Mouse (Mus musculus) gastrocnemius, postnatal 14 days (tissue): Measurements from ENCODE around the gene Glis1. TPM values are rescaled to one million over a fixed set of nuclear protein-coding genes. Genes with fewer than 3 reads are reported as not detected.

ENCODE experiments used
- DNase-seq: peaks from one replicate; pipeline ENCODE4 v3.0.0; 2021; ENCODE audit warnings: mixed read lengths
- intact Hi-C: fragments of 180-260 bp; cut with DNase I; formaldehyde crosslinking; loops from one replicate; pipeline ENCODE4 v1.15.1; 2025; ENCODE audit warnings: low total_unique reads
- microRNA-seq, 2 experiments: library from miRNA; unstranded; fragments of <30 nt; microRNA quantifications; one replicate each; pipeline ENCODE4 v1.2.0; 2021
- total RNA-seq, 2 experiments: library from RNA; stranded (reverse); gene quantifications; 2 replicates each; pipeline ENCODE4 v1.2.3; 2021

Gene Glis1
- total RNA-seq, 2 experiments from 2014 or later: 0.27 to 0.80 TPM

DNA sequence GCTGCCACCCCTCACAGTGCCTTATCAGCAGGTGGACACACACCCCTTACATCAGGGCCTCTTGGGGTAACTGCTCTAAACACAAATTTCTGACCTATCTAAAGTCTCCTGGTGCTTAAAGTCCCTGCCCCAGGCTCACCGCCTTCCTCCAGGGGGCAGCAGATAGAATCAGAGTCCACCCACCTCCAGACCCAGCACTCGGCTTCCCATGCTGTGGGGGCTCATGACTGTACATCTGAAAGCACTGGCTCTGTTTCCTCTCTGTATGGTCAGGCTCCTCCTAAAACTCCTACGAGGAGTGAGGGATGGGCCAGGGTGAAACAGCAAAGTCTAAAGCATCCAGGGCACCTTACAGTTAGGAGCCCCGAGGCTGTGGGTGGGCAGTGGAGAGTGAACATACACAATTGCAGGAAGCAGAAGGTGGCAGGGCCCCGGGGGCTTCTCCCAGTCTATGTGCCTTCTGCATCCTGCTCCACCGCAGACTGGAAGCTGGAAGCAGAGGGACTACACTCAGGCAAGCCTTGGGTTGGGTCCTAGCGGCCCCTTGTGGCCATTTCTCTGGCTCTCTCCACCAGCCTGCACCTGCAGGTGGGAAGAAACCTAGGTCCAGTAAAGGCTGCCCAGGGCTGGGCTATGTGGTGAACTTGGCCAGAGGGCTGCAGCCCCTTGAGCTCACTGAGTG lies 218.3 kb downstream of the Glis1 start:
- peak; percentile 78 for DNase-seq
- intact Hi-C loops: loop anchor here (5.0 kb wide), 1 partner anchor 165 kb away; no protein-coding TSS in a partner anchor

DNA sequence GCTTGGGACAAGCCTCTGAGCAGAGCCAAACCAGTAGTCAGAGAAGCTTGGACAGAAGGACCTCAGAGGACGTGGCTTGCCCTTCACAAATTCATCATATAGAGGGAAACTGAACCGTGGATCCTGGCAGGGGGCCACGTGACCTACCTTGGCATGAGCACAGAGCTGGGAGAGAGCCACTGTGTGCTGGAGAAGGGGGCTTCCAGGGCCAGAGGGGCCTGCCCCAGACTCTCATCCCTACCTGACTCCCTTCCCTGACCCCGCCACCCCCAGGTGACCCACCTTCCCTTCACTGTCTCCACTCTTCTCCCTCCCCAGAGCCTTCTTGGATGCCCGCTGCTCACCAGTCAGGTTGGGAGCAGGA lies 218.9 kb downstream of the Glis1 start:
- no peak for DNase-seq
- intact Hi-C loops: loop anchor here (5.0 kb wide), 1 partner anchor 166 kb away; no protein-coding TSS in a partner anchor

DNA sequence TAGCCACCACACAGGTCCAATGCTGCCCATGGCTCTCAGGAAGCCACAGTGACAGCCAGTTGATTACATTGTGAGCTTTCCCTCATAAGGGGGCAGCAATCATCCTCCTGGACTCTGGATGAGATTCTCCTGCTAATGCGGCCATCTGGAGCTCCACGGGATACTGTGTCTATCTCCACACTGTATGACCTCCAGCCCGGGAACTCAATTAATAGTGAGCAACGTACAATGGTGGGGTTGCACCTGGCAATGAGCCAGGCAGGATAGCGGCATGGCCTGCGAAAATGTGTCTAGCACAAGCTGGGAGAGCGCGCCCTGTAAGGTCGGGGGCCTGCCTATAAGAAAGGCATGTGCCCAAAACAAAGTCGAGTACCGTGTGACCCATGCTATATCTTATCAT lies 226.3 kb downstream of the Glis1 start:
- intact Hi-C loops: no loop called here
- DNase-seq: no peak

GRCm38 (mm10) chr4:107668514-107668913 lies 234.1 kb downstream of the Glis1 start:
- intact Hi-C loops: no loop called here
- no peak for DNase-seq

GRCm38 (mm10) chr4:107670731-107671130 lies 236.3 kb downstream of the Glis1 start:
- intact Hi-C loops: no loop called here
- no peak for DNase-seq

DNA sequence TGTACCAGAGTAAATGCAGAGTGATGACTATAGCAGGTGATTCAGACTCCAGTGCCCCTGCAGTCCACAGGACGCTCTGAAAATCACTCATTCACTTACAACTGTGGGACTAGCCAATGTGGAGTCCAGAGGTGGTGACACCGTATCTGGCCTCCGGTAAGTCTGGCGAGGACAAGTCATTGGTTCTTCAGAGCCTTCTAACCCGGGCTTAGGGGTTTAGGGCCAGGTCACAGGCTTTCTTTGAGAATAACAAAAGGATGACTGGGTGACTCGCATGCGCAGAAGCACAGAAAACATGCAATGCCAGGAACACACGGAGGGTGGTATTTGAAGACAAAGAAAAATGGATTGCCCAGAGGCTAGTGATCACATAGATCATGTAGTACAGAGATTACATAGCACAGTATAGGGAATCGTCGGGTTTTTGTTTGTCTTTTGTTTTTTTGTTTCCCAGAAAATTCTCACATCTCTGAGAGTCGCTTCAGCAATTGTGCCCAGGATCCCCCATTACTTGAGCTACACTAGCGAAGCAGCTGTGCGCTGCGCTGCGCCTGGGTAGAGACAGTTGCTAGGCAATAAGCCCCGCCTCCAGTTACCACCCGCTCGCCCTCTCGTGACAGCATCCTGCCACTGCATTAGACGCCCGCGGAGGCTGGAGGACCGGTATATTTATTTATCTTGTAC lies 239.4 kb downstream of the Glis1 start:
- peak; percentile 78 for DNase-seq
- intact Hi-C loops: no loop called here

- no peak for DNase-seq
- intact Hi-C loops: no loop called here
Measured at GRCm38 (mm10) chr4:107674322-107674644, 239.9 kb downstream of the Glis1 start.

- no peak for DNase-seq
- intact Hi-C loops: no loop called here
Measured at GRCm38 (mm10) chr4:107675645-107676044, 241.3 kb downstream of the Glis1 start.

- intact Hi-C loops: no loop called here
- DNase-seq: no peak
Measured at GRCm38 (mm10) chr4:107680311-107681098, 246.1 kb downstream of the Glis1 start.

- no peak for DNase-seq
- intact Hi-C loops: no loop called here
Measured at GRCm38 (mm10) chr4:107681099-107681849, 246.9 kb downstream of the Glis1 start.

DNA sequence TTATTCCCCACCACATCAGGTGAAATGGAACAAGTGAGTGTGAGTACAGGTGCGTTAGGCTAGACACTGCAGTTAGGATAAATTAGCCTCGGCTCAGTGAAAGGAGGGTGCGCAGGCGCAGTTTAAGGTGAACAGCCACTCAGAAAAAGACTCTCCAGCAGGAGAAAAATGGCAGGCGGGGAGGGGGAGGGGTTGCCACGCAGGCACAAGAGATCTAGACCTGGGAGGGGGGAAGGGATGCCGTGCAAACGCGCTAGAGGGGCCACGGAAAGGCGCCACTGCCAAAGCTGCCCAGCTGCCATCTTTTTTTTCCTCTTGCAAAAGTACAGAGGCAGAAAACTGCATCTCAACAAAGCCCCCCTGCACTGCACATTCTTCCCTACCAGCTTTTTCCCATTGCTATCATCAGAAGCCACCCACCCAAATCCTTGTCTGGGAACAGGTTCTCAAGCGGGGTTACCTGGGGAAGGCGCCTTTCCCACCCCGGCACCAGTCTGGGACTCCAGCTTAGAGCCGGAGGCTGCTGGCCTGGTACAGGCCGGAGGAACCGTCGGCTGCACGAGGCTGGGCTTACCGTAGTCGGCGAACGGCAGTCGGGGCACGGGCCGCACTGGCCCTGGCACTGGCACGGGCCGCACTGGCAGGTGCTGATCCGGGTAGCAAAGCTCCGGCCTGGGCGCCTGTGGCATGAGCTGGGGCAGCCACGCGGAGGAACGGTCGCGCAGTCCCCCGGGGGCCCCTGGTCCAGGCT lies 248.8 kb downstream of the Glis1 start:
- DNase-seq: no peak
- intact Hi-C loops: no loop called here

DNA sequence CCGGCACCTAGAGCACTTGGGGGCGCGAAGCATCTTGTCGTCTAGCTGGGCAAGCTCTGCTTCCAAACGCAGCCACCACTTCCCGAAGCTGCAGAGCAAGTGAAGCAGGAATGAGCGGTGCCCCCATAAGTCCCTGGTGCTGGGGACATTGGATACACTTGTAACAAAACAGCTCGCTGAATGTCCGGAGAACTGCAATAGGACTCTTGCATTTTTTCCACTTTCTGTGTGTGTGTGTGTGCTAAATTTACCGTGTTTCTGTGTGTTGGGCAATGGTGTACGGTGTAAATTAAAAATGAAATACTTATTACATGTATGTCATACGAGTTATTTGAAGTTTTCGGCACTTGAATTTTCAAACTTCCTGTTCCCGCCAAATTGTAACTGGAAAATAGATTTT lies 249.7 kb downstream of the Glis1 start, which contains the start of gene Dmrtb1:
TSS of gene Dmrtb1 (minus strand) at position 101 of the 400 bp plus-strand sequence.
- intact Hi-C loops: no loop called here
- DNase-seq: no peak

Small RNAs within 50 kb of the gene (microRNA-seq; reads per million reads assigned to microRNA genes)
- 0 reads per million in 2 experiments for gene Gm24804

Other genes starting within 250 kb of the Glis1 start
- not detected for gene Ldlrad1, start 225.4 kb upstream of the Glis1 start, total RNA-seq
- 10 to 100 TPM; 12.6 to 14.7 TPM for gene Lrrc42, start 181.1 kb upstream of the Glis1 start, total RNA-seq
- gene Hspb11, start 181.0 kb upstream of the Glis1 start, total RNA-seq: 10 to 100 TPM; 13.7 to 14.1 TPM
- gene Dio1, start 127.4 kb upstream of the Glis1 start, total RNA-seq: not detected
- gene Yipf1, start 120.2 kb upstream of the Glis1 start, total RNA-seq: 10 to 100 TPM; 12.0 to 12.7 TPM
- gene Ndc1, start 66.8 kb upstream of the Glis1 start, total RNA-seq: 1 to 10 TPM; 7.4 to 8.0 TPM
- gene Dmrtb1, start 249.6 kb downstream of the Glis1 start, total RNA-seq: not detected